Mouse (Mus musculus) kidney, postnatal 25 days (tissue): ENCODE results near the gene Ptgis.
"Not testable (repeated sequence)": the region's sequence is repeated elsewhere in the genome, so short reads cannot be mapped to it uniquely, and the experiment has no call there.

ENCODE experiments used
- DNase-seq, 2 experiments: peaks; one replicate each; pipeline ENCODE4 v3.0.0; 2021; ENCODE audit warnings: mixed read lengths in 2 of 2

Gene Ptgis

GRCm38 (mm10) chr2:167232132-167233008, 8.0 kb downstream of the Ptgis start:
- DNase-seq, result peak; percentile 70 to 77

- DNase-seq, result no peak
Measured at GRCm38 (mm10) chr2:167230554-167230953, 9.8 kb downstream of the Ptgis start.

GRCm38 (mm10) chr2:167224937-167225336, 15.5 kb downstream of the Ptgis start:
- DNase-seq, result no peak

GRCm38 (mm10) chr2:167224194-167224593, 16.2 kb downstream of the Ptgis start:
- DNase-seq, result no peak

- DNase-seq, result peak; percentile 82 to 88
Measured at GRCm38 (mm10) chr2:167222152-167222551, 18.3 kb downstream of the Ptgis start.

- no peak for DNase-seq
Measured at GRCm38 (mm10) chr2:167221159-167221845, 19.1 kb downstream of the Ptgis start.

GRCm38 (mm10) chr2:167220736-167221135, 19.7 kb downstream of the Ptgis start:
- no peak for DNase-seq

- peak; percentile 87 to 90 for DNase-seq
Measured at GRCm38 (mm10) chr2:167219154-167219775, 21.1 kb downstream of the Ptgis start.

- no peak for DNase-seq
Measured at GRCm38 (mm10) chr2:167213666-167214065, 26.7 kb downstream of the Ptgis start.

GRCm38 (mm10) chr2:167213076-167213475, 27.3 kb downstream of the Ptgis start:
- peak in 1 of 2 experiments; percentile 29 for DNase-seq

- no peak for DNase-seq
Measured at GRCm38 (mm10) chr2:167212551-167212950, 27.9 kb downstream of the Ptgis start.

GRCm38 (mm10) chr2:167212089-167212488, 28.3 kb downstream of the Ptgis start:
- no peak for DNase-seq

GRCm38 (mm10) chr2:167209900-167210299, 30.5 kb downstream of the Ptgis start:
- DNase-seq, result no peak

- DNase-seq, result no peak
Measured at GRCm38 (mm10) chr2:167208984-167209383, 31.4 kb downstream of the Ptgis start.

GRCm38 (mm10) chr2:167205918-167206629, 34.3 kb downstream of the Ptgis start:
- DNase-seq, result no peak

GRCm38 (mm10) chr2:167204686-167205085, 35.7 kb downstream of the Ptgis start:
- not testable (repeated sequence) for DNase-seq

GRCm38 (mm10) chr2:167203505-167204166, 36.8 kb downstream of the Ptgis start:
- DNase-seq, result no peak

- DNase-seq, result peak; percentile 53 to 61
Measured at GRCm38 (mm10) chr2:167201463-167202291, 38.7 kb downstream of the Ptgis start.

- no peak for DNase-seq
Measured at GRCm38 (mm10) chr2:167198660-167199427, 41.6 kb downstream of the Ptgis start.

- no peak for DNase-seq
Measured at GRCm38 (mm10) chr2:167193361-167193760, 47.0 kb downstream of the Ptgis start.

GRCm38 (mm10) chr2:167190076-167190399, 50.4 kb downstream of the Ptgis start, which contains the start of gene Kcnb1:
Gene Kcnb1 (minus strand): TSS chr2:167190155.
- DNase-seq, result peak; percentile 76 to 80
